Mouse (Mus musculus) brain, adult 2 months (tissue): ENCODE results near the gene Pip5k1c.
A peak's percentile ranks its signal among the peaks of the same experiment; 100 is the strongest.

Experiments used
- DNase-seq: peaks from one replicate; pipeline ENCODE4 v3.0.0; 2011; ENCODE audit warnings: low read depth, low spot score

Pip5k1c gene

GRCm38 (mm10) chr10:81302288-81302687, 9.5 kb downstream of the Pip5k1c start:
- DNase-seq, result no peak

- DNase-seq, result peak; percentile 88
These were observed 10.0 kb downstream of the Pip5k1c start for GRCm38 (mm10) chr10:81302781-81303218.

DNA sequence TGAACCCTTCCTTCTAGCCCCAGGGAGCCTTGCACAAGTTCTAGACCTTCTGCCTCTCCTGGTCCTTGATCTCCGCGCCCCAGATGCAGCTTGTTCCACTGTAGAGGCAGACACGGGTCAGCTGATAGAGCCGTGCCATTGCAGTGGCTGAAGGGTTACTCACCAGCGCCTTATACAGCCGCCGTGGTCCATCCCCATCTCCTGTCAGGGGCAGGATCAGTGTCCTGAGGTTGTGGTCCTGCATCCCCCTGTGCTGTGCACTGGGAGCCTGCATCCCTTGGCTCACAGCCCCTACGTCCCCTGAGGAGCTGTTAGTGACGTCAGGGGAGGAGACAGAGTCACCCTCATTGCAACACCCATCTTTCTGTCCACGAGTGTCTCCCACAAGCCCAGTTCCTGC, 10.5 kb downstream of the Pip5k1c start:
- DNase-seq, result no peak

DNA sequence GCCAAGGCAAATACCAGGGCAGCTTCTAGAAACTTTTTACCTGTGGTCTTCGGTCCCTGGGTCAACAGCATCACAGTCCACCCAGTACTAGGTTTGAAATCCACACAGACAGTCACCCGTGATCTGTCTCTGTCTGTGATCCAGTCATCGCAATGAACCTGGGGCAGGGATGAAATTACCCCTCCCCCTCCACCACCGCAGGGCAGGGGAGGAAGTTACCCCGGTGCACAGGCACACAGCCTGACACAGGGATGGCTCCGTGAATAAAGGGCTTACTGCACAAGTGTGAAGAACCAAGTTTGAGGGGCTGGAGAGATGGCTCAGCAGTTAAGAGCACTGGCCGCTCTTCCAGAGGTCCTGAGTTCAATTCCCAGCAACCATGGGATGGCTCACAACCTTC, 11.0 kb downstream of the Pip5k1c start:
- DNase-seq, result no peak

GRCm38 (mm10) chr10:81304597-81305238, 12.0 kb downstream of the Pip5k1c start:
- peak; percentile 80 for DNase-seq

DNA sequence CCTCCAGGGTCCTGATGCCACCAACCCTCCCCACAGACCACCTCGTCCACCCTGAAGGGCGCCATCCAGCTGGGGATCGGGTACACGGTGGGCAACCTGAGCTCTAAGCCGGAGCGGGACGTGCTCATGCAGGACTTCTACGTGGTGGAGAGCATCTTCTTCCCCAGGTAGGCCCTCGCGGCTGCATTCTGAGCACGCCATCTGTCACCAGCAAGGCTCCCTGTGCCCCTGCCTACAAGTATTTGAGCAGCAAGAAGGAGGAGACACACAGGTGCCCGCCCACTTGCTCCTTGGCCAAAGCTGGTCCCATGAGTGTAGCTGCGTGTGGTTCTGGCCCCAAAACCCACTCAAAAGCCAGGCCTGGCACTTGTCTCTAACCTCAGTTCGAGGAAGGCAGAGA, 12.9 kb downstream of the Pip5k1c start:
- peak; percentile 77 for DNase-seq

DNA sequence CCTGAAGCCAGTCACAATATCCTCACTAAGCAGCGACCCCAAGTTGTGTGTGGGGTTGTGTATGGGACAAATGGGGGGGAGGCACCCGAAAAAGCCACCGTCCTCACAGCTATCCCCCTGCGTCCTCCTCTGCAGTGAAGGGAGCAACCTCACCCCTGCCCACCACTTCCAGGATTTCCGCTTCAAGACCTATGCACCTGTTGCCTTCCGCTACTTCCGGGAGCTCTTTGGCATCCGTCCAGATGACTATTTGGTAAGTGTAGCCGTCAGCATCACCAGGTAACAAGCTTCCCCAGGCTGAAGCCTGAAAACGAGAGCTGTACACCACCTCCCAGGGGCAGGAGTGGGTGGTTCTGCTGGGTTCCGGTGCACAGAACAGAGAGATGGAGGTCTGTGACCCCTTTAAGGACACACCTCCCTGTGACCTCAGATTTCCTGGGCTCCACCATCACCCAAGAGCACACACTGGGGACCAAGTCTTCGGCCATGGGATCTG, 13.5 kb downstream of the Pip5k1c start:
- no peak for DNase-seq

DNA sequence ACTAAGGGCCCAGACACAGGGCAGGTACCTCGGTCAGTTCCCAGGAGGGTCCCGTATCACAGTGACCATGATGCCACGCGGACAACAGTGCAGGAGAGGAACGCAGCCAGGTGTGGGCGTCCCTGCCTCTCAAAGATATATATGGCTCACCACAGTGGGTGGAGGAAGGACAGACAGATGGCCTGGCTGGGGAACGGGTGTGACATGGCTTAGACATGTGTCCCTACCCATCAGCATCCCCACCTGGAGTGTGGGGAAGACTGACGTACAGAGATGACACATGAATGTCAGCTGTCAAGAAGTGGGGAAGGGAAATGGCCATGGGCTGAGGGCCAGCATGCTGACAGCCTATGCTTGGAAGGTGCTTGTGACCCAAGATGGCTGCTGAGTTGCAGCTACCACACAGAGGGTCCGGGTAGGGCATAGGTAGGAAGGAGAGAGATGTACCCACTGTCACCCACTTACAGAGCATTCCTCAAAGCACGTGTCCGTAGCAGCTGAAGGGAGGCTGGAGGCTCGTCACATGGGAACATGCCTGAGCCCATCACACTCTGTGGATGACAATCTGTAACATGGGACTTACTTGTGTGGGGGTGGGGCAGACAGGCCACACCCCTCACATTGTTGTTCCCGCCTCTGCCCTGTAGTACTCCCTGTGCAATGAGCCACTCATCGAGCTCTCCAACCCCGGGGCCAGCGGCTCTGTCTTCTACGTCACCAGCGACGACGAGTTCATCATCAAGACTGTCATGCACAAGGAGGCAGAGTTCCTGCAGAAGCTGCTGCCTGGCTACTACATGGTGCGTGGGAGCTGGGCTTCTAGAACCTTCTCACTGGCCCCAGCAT, 14.3 kb downstream of the Pip5k1c start:
- DNase-seq, result peak; percentile 78

DNA sequence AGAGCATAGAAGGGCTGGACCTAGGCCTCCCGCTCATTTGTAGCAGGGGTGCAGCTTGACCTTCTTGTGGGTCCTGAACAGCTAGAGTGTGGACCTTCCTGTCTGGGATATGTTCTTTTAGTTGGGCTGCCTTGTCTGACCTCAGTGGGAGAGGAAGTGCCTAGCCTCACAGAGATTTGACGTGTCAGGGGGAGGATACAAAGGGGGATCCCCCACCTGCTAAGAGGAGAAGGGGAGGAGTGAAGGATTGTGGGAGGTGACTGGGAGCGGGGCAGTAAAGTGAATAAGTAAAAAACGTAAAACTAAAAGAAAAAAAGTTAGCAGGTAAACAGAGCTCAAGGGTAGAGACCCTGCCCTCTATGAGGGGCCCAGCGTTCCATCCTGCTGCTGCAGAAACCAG, 16.8 kb downstream of the Pip5k1c start:
- no peak for DNase-seq

DNA sequence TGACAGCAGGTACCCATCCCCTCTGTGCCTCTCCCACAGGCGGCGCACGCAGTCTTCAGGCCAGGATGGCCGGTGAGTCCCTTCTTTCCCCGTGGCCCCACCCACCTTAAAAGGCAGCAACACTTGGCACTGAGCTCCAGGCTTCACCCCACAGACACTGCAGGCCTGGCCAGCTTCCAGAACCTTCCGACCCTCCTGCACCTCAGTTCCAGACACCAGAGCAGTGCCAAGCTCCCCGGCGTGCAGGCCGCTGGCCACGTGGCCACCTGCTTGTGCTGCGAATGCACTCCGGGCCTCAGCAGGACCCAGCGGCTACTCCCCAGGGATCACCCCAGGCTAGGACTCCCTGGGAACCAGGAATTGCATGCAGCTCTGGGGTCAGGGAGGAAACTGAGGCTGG, 20.8 kb downstream of the Pip5k1c start:
- no peak for DNase-seq

- DNase-seq, result no peak
These were observed 21.4 kb downstream of the Pip5k1c start for GRCm38 (mm10) chr10:81314201-81314600.

- no peak for DNase-seq
These were observed 22.8 kb downstream of the Pip5k1c start for GRCm38 (mm10) chr10:81315587-81315986.

GRCm38 (mm10) chr10:81316338-81317060, 23.7 kb downstream of the Pip5k1c start:
- peak; percentile 70 for DNase-seq

DNA sequence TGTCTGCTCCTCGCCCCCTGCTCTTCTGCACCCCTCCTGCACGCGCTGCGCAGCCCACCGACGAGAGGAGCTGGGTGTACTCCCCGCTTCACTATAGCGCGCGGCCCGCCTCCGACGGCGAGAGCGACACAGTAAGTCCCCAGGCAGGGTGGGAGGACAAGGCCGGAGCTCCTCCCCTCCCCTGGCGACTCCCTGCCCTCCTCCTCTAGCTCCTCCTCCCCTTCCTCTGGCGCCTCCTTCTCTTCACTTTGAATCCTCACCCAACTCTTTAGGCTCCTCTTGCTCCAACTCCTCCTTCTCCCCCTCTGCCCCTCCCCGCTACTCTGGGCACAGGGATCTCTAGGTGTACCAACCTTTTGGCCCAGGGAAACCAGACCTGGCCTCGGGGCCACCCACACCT, 24.5 kb downstream of the Pip5k1c start:
- peak; percentile 33 for DNase-seq

GRCm38 (mm10) chr10:81318589-81319329, 26.0 kb downstream of the Pip5k1c start:
- DNase-seq, result no peak

- DNase-seq, result peak; percentile 35
These were observed 26.6 kb downstream of the Pip5k1c start for GRCm38 (mm10) chr10:81319330-81319699.

DNA sequence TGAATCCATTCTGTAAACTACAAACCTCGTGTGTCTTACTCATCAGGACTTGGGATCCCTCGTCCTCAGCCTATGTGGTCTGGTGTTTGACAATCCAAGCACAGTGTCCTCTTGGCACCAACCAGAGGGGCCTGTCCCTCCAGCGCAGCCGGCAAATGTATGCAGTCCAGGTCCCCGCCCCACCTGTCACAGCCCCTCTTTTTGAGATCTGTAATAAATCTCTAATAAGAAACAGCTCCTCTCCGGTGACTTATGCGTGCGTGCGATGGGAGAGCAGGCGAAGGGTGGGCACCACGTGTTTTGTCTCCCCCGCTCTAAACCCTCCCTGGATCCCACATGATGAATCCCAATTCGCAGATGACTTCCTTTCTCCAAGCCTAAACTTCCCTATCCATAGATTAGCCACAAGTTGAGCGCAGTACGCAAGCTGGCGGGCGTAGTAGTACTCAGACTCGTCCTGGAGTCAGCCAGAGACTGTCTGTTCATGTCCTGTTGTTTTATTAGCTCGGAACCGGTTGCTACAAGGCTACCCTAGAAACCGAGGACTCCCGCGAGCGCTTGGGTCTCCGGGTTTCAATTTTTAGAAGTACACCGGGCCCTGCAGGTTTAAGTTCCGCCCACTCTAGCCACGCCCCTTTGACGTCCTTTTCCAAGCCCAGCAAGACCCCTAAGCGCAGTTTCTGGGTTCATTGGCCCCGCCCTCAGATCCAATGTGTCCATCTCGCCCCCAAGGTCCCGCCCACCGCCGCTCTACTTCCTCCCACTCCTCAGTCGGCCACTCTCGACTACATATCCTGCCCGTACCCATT, 27.2 kb downstream of the Pip5k1c start:
- no peak for DNase-seq

GRCm38 (mm10) chr10:81320550-81321347, 28.0 kb downstream of the Pip5k1c start, which contains the start of gene Cactin:
TSS of gene Cactin (plus strand) at chr10:81321103.
- peak; percentile 100 for DNase-seq

GRCm38 (mm10) chr10:81321436-81321835, 28.7 kb downstream of the Pip5k1c start:
- DNase-seq, result no peak

GRCm38 (mm10) chr10:81322444-81322843, 29.7 kb downstream of the Pip5k1c start:
- no peak for DNase-seq
